Mouse (Mus musculus) lung, embryonic 16.5 days (tissue): Measurements from ENCODE around the gene Olfm4. TPM values are rescaled to one million over a fixed set of nuclear protein-coding genes. Genes with fewer than 3 reads are reported as not detected.

Experiments
- ATAC-seq: fragments of 200-750 bp; cut with Nextera tagmentation; 2 replicates; pipeline ENCODE4 v1.8.0; 2017; ENCODE audit warnings: low read depth, mild to moderate bottlenecking, moderate library complexity
- H3K27ac ChIP-seq: fragments of 300-500 bp; sonication (generic); 2 replicates; pipeline ENCODE4 v1.5.1; 2014; ENCODE audit warnings: mild to moderate bottlenecking, control low read depth, low read length
- H3K27me3 ChIP-seq: fragments of 300-500 bp; sonication (generic); 2 replicates; pipeline ENCODE4 v1.6.1; 2014; ENCODE audit warnings: low read depth, low read length, mixed read lengths; ENCODE audit not compliant: control insufficient read depth, insufficient read depth
- H3K36me3 ChIP-seq: fragments of 300-500 bp; sonication (generic); 2 replicates; pipeline ENCODE4 v1.6.1; 2014; ENCODE audit warnings: low read length; ENCODE audit not compliant: control insufficient read depth, insufficient read depth
- H3K4me1 ChIP-seq: fragments of 300-500 bp; sonication (generic); replicated peaks from 2 replicates; pipeline ENCODE4 v1.6.1; 2014; ENCODE audit warnings: low read length, mixed read lengths; ENCODE audit not compliant: control insufficient read depth, insufficient read depth
- H3K4me2 ChIP-seq: fragments of 300-500 bp; sonication (generic); 2 replicates; pipeline ENCODE4 v1.6.1; 2014; ENCODE audit warnings: low read depth, low read length, control low read depth
- H3K4me3 ChIP-seq: fragments of 300-500 bp; sonication (generic); 2 replicates; pipeline ENCODE4 v1.5.1; 2014; ENCODE audit warnings: mild to moderate bottlenecking, low read length, control low read depth
- H3K9ac ChIP-seq: fragments of 300-500 bp; sonication (generic); 2 replicates; pipeline ENCODE4 v1.6.1; 2014; ENCODE audit warnings: low read length, control low read depth
- H3K9me3 ChIP-seq: fragments of 300-500 bp; sonication (generic); 2 replicates; pipeline ENCODE4 v1.6.1; 2016; ENCODE audit warnings: low read length; ENCODE audit not compliant: control insufficient read depth
- WGBS: fragments of 180-500 bp; shearing (Covaris S2); extraction: QIAGEN DNeasy Blood & Tissue Kit; methylation state at CpG from one replicate; pipeline ENCODE4 v1.1.7; 2014; 5-methylcytosine and 5-hydroxymethylcytosine counted together
- polyA plus RNA-seq: library from polyadenylated mRNA; unstranded; fragments of >200 nt; fragmentation: Nextera tagmentation; extraction: Ambion mirVana; gene quantifications from 2 replicates; pipeline ENCODE4 v1.2.1, GENCODE M21; 2015

The Olfm4 gene
- 1.4 and 2.5 TPM in 2 replicates for polyA plus RNA-seq

- Histone ChIP-seq H3K9me3 (no peaks in the 10 kb centered on the region), H3K9ac (no peak within 1 kb of the TSS), H3K27ac (no peak within 1 kb of the TSS), H3K27me3 (no peaks in the 10 kb centered on the region), H3K4me1 (peaks cover 12% of the 10 kb centered on the region), H3K4me3 (no peak within 1 kb of the TSS), H3K4me2 (no peak within 1 kb of the TSS), H3K36me3 (no peaks in the 10 kb centered on the region)
- WGBS: 40% methylated on average over 2 of the region's 2 CpGs
- ATAC-seq: no peak
Observed at GRCm38 (mm10) chr14:79983781-79984180, at the start of gene Olfm4. TSS of gene Olfm4 (plus strand) at chr14:79984081.

DNA sequence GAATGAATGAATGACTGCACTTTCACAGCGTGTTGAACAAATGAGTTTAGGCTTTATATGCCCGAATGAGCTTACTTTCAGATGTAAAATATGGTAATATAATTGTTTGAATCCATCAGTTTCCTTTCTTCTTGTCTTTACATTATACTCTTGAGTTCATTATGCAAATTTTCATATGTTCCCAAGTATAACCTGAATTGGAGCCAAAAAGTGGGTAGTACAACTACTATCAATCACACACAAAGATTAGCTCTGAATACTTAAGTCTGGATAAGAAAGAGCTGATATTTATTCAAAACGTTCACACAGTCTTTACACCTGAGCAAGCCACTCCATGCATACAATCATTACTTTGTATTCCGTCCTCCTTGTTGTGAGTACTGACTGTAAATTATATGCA is 49.5 kb upstream of the Olfm4 start:
- H3K9ac ChIP-seq: no peak overlapping the region
- no peak overlapping the region for H3K4me3 ChIP-seq
- H3K4me2 ChIP-seq: no peak overlapping the region
- H3K36me3 ChIP-seq: no peaks in the 10 kb centered on the region
- WGBS: 57% methylated on average over 4 of the region's 4 CpGs
- no peak for ATAC-seq
- H3K4me1 ChIP-seq: no peaks in the 10 kb centered on the region
- peaks cover under 1% of the 10 kb centered on the region; the same call in 1 of the 2 replicates for H3K9me3 ChIP-seq
- no peaks in the 10 kb centered on the region for H3K27me3 ChIP-seq
- H3K27ac ChIP-seq: no peak overlapping the region

DNA sequence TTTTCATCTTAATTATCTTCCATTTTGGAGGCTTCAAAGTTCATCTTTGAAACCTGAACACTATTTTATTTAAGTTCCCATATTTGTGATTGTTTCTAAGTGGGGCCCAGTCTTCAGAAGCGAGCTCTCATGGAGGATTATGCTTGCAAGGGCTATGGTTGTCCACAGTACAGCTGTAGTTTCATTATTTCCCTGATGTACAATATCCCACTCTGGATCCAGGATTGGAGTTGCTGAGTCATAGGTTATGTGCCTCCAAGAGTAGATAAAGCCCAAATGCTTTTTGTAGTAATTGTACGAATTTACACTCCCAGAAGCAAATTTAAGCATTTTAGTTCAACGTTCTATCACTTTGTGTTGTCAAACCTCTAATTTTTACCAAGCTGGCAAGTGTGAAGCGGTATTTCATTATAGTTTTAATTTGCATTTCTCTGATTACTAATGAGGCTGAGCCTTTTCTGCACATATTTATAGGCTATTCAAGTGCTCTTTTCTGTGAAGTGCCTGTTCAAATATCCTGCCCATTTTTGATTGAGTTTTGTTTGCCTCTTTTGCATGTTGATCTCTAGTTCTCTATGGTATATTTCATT is 46.9 kb upstream of the Olfm4 start:
- no peaks in the 10 kb centered on the region for H3K4me1 ChIP-seq
- no peaks in the 10 kb centered on the region for H3K27me3 ChIP-seq
- no peaks in the 10 kb centered on the region for H3K9me3 ChIP-seq
- no peak overlapping the region for H3K4me3 ChIP-seq
- H3K4me2 ChIP-seq: no peak overlapping the region
- no peaks in the 10 kb centered on the region for H3K36me3 ChIP-seq
- H3K27ac ChIP-seq: no peak overlapping the region
- ATAC-seq: no peak
- H3K9ac ChIP-seq: no peak overlapping the region
- WGBS: 79% methylated on average over 4 of the region's 4 CpGs

- Histone ChIP-seq H3K4me2 (no peak overlapping the region), H3K4me1 (no peaks in the 10 kb centered on the region), H3K27ac (no peak overlapping the region), H3K4me3 (no peak overlapping the region), H3K9me3 (no peaks in the 10 kb centered on the region), H3K27me3 (no peaks in the 10 kb centered on the region), H3K36me3 (no peaks in the 10 kb centered on the region), H3K9ac (no peak overlapping the region)
- WGBS: 58% methylated on average over 2 of the region's 2 CpGs
- ATAC-seq: no peak
Observed at GRCm38 (mm10) chr14:79945876-79946275, 38.0 kb upstream of the Olfm4 start.

DNA sequence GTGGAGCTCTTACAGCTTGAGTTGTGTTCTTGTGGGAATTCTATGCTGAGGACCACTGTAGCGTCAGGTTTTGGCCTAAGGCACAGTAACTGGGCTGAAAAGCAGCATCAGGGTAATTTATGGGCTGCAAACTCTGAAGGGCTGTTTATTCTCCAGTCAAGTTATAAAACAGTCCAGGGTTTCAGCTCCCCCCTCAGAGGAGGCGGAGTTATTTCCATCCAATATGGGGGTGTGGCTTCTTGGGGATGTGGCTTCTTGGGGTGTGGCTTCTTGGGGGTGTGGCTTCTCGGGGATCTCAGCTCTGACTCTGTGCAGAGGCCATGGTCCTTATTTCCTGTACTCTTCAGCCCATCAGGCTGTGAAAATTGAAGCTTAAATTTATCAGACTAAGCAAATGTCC is 28.2 kb upstream of the Olfm4 start:
- WGBS: 60% methylated on average over 3 of the region's 3 CpGs

DNA sequence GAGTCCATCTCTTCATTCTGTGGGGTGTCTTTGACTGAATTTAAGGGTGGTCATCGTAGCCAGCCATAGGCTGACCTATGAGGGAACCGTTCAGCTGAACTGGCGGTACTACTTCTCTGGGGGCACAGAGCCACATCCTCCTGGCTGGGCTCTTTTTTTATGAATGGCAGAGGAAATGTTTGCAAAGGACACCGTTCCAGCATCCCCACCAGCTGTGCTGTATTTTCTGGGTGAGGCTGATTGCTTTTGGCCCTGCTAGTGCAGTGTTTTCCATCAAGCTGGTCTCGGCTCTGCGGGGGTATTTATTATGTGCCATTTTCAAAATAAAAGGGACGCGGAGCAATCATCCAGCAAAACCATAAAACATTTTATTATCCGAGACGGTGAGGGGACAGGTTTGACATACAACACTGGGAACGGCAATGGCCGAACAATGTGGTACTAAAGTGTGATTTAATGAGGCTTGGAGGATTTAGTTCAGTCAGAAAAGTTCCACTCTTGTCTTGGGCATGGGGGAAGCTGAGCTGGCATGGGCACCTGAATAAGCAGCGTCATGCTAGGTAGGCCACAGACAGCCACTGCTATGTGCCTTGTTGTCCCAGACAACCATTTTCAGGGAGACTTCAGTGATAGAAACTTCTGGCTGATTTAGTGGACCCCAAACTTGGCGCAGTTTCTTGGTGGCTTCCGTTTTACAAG is 25.9 kb upstream of the Olfm4 start:
- WGBS: 82% methylated on average over 15 of the region's 15 CpGs
- Histone ChIP-seq H3K27me3 (no peaks in the 10 kb centered on the region), H3K9me3 (no peaks in the 10 kb centered on the region), H3K4me2 (no peak overlapping the region), H3K9ac (no peak overlapping the region), H3K4me3 (no peak overlapping the region), H3K4me1 (no peaks in the 10 kb centered on the region), H3K27ac (no peak overlapping the region), H3K36me3 (no peaks in the 10 kb centered on the region)
- ATAC-seq: no peak

More for the DNA sequence above, 28.2 kb upstream of the Olfm4 start:
- H3K4me3 ChIP-seq: no peak overlapping the region
- no peak overlapping the region for H3K9ac ChIP-seq
- no peaks in the 10 kb centered on the region for H3K9me3 ChIP-seq
- H3K4me2 ChIP-seq: no peak overlapping the region
- H3K36me3 ChIP-seq: no peaks in the 10 kb centered on the region
- no peak overlapping the region for H3K27ac ChIP-seq
- H3K4me1 ChIP-seq: no peaks in the 10 kb centered on the region
- no peaks in the 10 kb centered on the region for H3K27me3 ChIP-seq
- no peak for ATAC-seq

GRCm38 (mm10) chr14:79961187-79961586 is 22.7 kb upstream of the Olfm4 start:
- no peak overlapping the region for H3K27ac ChIP-seq
- H3K36me3 ChIP-seq: no peaks in the 10 kb centered on the region
- H3K9ac ChIP-seq: no peak overlapping the region
- 64% methylated on average over 4 of the region's 4 CpGs for WGBS
- ATAC-seq: no peak
- no peak overlapping the region for H3K4me2 ChIP-seq
- no peaks in the 10 kb centered on the region for H3K9me3 ChIP-seq
- no peaks in the 10 kb centered on the region for H3K27me3 ChIP-seq
- H3K4me1 ChIP-seq: no peaks in the 10 kb centered on the region
- no peak overlapping the region for H3K4me3 ChIP-seq

GRCm38 (mm10) chr14:79961602-79962001 is 22.3 kb upstream of the Olfm4 start:
- Histone ChIP-seq H3K9ac (no peak overlapping the region), H3K36me3 (no peaks in the 10 kb centered on the region), H3K4me2 (no peak overlapping the region), H3K27ac (no peak overlapping the region), H3K4me1 (no peaks in the 10 kb centered on the region), H3K9me3 (no peaks in the 10 kb centered on the region), H3K4me3 (no peak overlapping the region), H3K27me3 (no peaks in the 10 kb centered on the region)
- ATAC-seq: no peak
- 76% methylated on average over 2 of the region's 2 CpGs for WGBS

- H3K9me3 ChIP-seq: no peaks in the 10 kb centered on the region
- H3K4me1 ChIP-seq: no peaks in the 10 kb centered on the region
- H3K4me3 ChIP-seq: no peak overlapping the region
- no peak overlapping the region for H3K27ac ChIP-seq
- H3K27me3 ChIP-seq: no peaks in the 10 kb centered on the region
- H3K36me3 ChIP-seq: no peaks in the 10 kb centered on the region
- no peak overlapping the region for H3K4me2 ChIP-seq
- 45% methylated on average over 3 of the region's 3 CpGs for WGBS
- ATAC-seq: no peak
- no peak overlapping the region for H3K9ac ChIP-seq
Observed at GRCm38 (mm10) chr14:79970165-79970564, 13.7 kb upstream of the Olfm4 start.
